Mouse (Mus musculus) CD4-positive, CD25-positive, alpha-beta regulatory T cell, adult 4 months (primary cell): Measurements from ENCODE around the gene Olfr486. TPM values are rescaled to one million over a fixed set of nuclear protein-coding genes. Genes with fewer than 3 reads are reported as not detected.
"Not testable (repeated sequence)": the region's sequence is repeated elsewhere in the genome, so short reads cannot be mapped to it uniquely, and the experiment has no call there.

Source experiments
- ATAC-seq: one replicate; pipeline ENCODE4 v1.8.0; 2017
- polyA plus RNA-seq, 2 experiments: library from polyadenylated mRNA; unstranded; fragments of 100-300 nt; shearing (Covaris generic); gene quantifications; one replicate each; pipeline ENCODE4 v1.2.1; 2017

Olfr486 gene
- polyA plus RNA-seq = not detected

- ATAC-seq = not testable (repeated sequence)
Measured at GRCm38 (mm10) chr7:108172642-108173041, at the start of gene Olfr486. Gene Olfr486, minus strand, starts transcription at chr7:108172742.

GRCm38 (mm10) chr7:108214536-108214935 lies 42.0 kb upstream of the Olfr486 start, which contains the start of gene Olfr487:
Gene Olfr487, minus strand, starts transcription at chr7:108214636.
- ATAC-seq = not testable (repeated sequence)

- no peak for ATAC-seq
Measured at GRCm38 (mm10) chr7:108196938-108197337, 24.4 kb upstream of the Olfr486 start.

- ATAC-seq = not testable (repeated sequence)
Measured at GRCm38 (mm10) chr7:108196337-108196736, 23.8 kb upstream of the Olfr486 start.

GRCm38 (mm10) chr7:108192714-108193113 lies 20.2 kb upstream of the Olfr486 start:
- not testable (repeated sequence) for ATAC-seq

GRCm38 (mm10) chr7:108191196-108191595 lies 18.7 kb upstream of the Olfr486 start:
- ATAC-seq = not testable (repeated sequence)

- ATAC-seq = not testable (repeated sequence)
Measured at GRCm38 (mm10) chr7:108185237-108185636, 12.7 kb upstream of the Olfr486 start.

GRCm38 (mm10) chr7:108184401-108184800 lies 11.9 kb upstream of the Olfr486 start:
- ATAC-seq = not testable (repeated sequence)

GRCm38 (mm10) chr7:108159771-108160170 lies 12.8 kb downstream of the Olfr486 start, which contains the start of gene Olfr485:
Gene Olfr485, minus strand, starts transcription at chr7:108159871.
- no peak for ATAC-seq

GRCm38 (mm10) chr7:108127349-108127748 lies 45.2 kb downstream of the Olfr486 start, which contains the start of gene Olfr484:
Gene Olfr484, minus strand, starts transcription at chr7:108127449.
- no peak for ATAC-seq

Other genes starting within 250 kb of the Olfr486 start
- not detected for gene Olfr473, start 242.3 kb downstream of the Olfr486 start, polyA plus RNA-seq
- gene Olfr474, start 218.1 kb downstream of the Olfr486 start, polyA plus RNA-seq = not detected
- gene Olfr476, start 207.9 kb downstream of the Olfr486 start, polyA plus RNA-seq = not detected
- not detected for gene Olfr477, start 186.0 kb downstream of the Olfr486 start, polyA plus RNA-seq
- gene Olfr478, start 138.8 kb downstream of the Olfr486 start, polyA plus RNA-seq = not detected
- gene Olfr479, start 122.0 kb downstream of the Olfr486 start, polyA plus RNA-seq = under 1 TPM in 1 of 2 experiments, not detected in 1; 0.15 TPM
- gene Olfr480, start 105.4 kb downstream of the Olfr486 start, polyA plus RNA-seq = not detected
- gene Olfr481, start 92.9 kb downstream of the Olfr486 start, polyA plus RNA-seq = under 1 TPM in 1 of 2 experiments, not detected in 1; 0.16 TPM
- gene Olfr482, start 75.2 kb downstream of the Olfr486 start, polyA plus RNA-seq = not detected
- not detected for gene Olfr483, start 71.9 kb downstream of the Olfr486 start, polyA plus RNA-seq
- not detected for gene Olfr484, start 45.3 kb downstream of the Olfr486 start, polyA plus RNA-seq
- not detected for gene Olfr485, start 12.9 kb downstream of the Olfr486 start, polyA plus RNA-seq
- gene Olfr487, start 41.9 kb upstream of the Olfr486 start, polyA plus RNA-seq = not detected
- gene Olfr488, start 85.6 kb upstream of the Olfr486 start, polyA plus RNA-seq = not detected
- not detected for gene Olfr490, start 116.2 kb upstream of the Olfr486 start, polyA plus RNA-seq
- gene Olfr491, start 140.7 kb upstream of the Olfr486 start, polyA plus RNA-seq = not detected
- gene Olfr492, start 150.9 kb upstream of the Olfr486 start, polyA plus RNA-seq = not detected
- not detected for gene Olfr493, start 174.2 kb upstream of the Olfr486 start, polyA plus RNA-seq
- gene Olfr494, start 192.6 kb upstream of the Olfr486 start, polyA plus RNA-seq = not detected
- gene Olfr495, start 220.4 kb upstream of the Olfr486 start, polyA plus RNA-seq = not detected
- gene Olfr497, start 247.7 kb upstream of the Olfr486 start, polyA plus RNA-seq = not detected